Mouse (Mus musculus) forebrain, postnatal 0 days (tissue): ENCODE data around the gene Rbm34. TPM values are rescaled to one million over a fixed set of nuclear protein-coding genes. Genes with fewer than 3 reads are reported as not detected.

Experiments
- ATAC-seq: fragments of 200-750 bp; cut with Nextera tagmentation; 2 replicates; pipeline ENCODE4 v1.8.0; 2017; ENCODE audit warnings: mild to moderate bottlenecking, moderate library complexity
- DNase-seq: peaks from one replicate; pipeline ENCODE4 v3.0.0-alpha.2; 2015
- H3K27ac ChIP-seq: fragments of 300-500 bp; sonication (generic); 2 replicates; pipeline ENCODE4 v1.5.1; 2014; ENCODE audit warnings: low read depth, mild to moderate bottlenecking, antibody characterized with exemption, low read length, moderate library complexity, mixed read lengths
- H3K27me3 ChIP-seq: fragments of 300-500 bp; sonication (generic); 2 replicates; pipeline ENCODE4 v1.6.1; 2014; ENCODE audit warnings: mild to moderate bottlenecking, low read length, mixed read lengths; ENCODE audit not compliant: insufficient read depth
- H3K36me3 ChIP-seq: fragments of 300-500 bp; sonication (generic); 2 replicates; pipeline ENCODE4 v1.6.1; 2014; ENCODE audit warnings: mild to moderate bottlenecking, moderate library complexity; ENCODE audit not compliant: insufficient read depth
- H3K4me1 ChIP-seq: fragments of 300-500 bp; sonication (generic); 2 replicates; pipeline ENCODE4 v1.6.1; 2014; ENCODE audit warnings: antibody characterized with exemption; ENCODE audit not compliant: insufficient read depth
- H3K4me2 ChIP-seq: fragments of 300-500 bp; sonication (generic); 2 replicates; pipeline ENCODE4 v1.6.1; 2014; ENCODE audit warnings: low read depth, mild to moderate bottlenecking, moderate library complexity
- H3K4me3 ChIP-seq: fragments of 300-500 bp; sonication (generic); 2 replicates; pipeline ENCODE4 v1.5.1; 2014; ENCODE audit warnings: low read depth, low read length, mixed read lengths
- H3K9ac ChIP-seq: fragments of 300-500 bp; sonication (generic); 2 replicates; pipeline ENCODE4 v1.6.1; 2014; ENCODE audit warnings: mild to moderate bottlenecking
- H3K9me3 ChIP-seq: fragments of 300-500 bp; sonication (generic); 2 replicates; pipeline ENCODE4 v1.6.1; 2016; ENCODE audit warnings: low read length
- CTCF ChIP-seq: sonication (generic); IDR thresholded peaks from 2 replicates; pipeline ENCODE4 v1.5.1; 2016; ENCODE audit warnings: antibody characterized with exemption, control low read depth, low read depth
- WGBS: fragments of 180-500 bp; shearing (Covaris S2); extraction: QIAGEN DNeasy Blood & Tissue Kit; methylation state at CpG from one replicate; pipeline ENCODE4 v1.1.7; 2014; 5-methylcytosine and 5-hydroxymethylcytosine counted together
- polyA plus RNA-seq: library from polyadenylated mRNA; unstranded; fragments of >200 nt; fragmentation: Nextera tagmentation; extraction: Ambion mirVana; gene quantifications from 2 replicates; pipeline ENCODE4 v1.2.1, GENCODE M21; 2015
- total RNA-seq: library from RNA; depleted of rRNA; stranded (reverse); fragments of >200 nt; gene quantifications from 2 replicates; pipeline ENCODE4 v1.2.3, GENCODE M21; 2014

The Rbm34 gene
- total and polyA plus RNA-seq, 2 experiments from 2014 or later: 24.7 to 31.1 TPM

DNA sequence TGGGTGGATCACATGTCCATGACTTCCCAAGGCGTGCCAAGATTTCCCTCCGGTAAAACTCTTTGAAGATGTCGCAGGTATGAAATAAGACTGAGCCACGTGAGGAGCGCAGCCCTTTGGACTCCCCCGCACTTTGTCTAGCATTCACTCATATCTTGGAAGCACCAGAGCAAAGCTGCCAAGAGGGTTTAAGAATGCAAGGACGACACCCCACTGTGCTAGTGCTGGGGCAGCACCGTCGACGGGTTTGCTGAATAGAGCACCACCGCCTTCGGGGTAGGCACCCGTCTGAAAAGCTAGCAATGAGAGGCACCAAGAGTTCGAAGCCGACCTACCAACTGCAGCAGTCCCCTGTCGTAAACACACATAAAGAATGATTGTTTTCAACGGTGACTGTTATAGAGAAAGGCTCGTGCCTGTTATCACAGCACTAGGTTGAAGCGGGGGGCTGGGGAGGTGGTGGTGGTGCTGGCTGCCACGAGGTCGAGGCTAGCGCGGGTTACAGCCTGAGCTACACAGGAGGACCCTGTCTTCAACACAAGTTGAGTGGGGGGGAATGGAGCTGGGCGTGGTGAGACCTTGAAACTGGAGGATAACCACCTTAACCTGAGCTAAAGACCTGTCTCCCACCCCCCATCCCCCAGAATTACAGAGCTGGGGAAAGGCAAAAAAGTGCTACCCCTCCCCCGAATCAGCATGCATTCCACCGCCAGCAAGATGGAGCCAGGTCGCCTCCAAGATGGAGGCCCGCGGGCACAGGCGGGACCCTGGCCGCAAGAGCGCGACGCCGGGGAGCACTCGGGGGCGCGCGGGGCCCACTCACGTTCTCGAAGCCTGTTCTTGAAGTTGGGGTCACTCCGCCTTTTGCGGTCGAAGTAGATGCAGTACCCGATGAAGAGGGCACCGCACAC, 25.8 kb downstream of the Rbm34 start:
- no peak for TF ChIP-seq CTCF
- 2% methylated on average over 46 of the region's 46 CpGs for WGBS
- Histone ChIP-seq H3K27me3 (no peaks in the 10 kb centered on the region), H3K4me2 (peak overlapping the region; percentile 90), H3K4me1 (peaks cover 6% of the 10 kb centered on the region), H3K27ac (peak overlapping the region; percentile 86), H3K9me3 (no peaks in the 10 kb centered on the region), H3K36me3 (peaks cover 5% of the 10 kb centered on the region), H3K9ac (peak overlapping the region; percentile 85), H3K4me3 (peak overlapping the region; percentile 65)
- ATAC-seq (peak; percentile 81), DNase-seq (peak; percentile 73)

DNA sequence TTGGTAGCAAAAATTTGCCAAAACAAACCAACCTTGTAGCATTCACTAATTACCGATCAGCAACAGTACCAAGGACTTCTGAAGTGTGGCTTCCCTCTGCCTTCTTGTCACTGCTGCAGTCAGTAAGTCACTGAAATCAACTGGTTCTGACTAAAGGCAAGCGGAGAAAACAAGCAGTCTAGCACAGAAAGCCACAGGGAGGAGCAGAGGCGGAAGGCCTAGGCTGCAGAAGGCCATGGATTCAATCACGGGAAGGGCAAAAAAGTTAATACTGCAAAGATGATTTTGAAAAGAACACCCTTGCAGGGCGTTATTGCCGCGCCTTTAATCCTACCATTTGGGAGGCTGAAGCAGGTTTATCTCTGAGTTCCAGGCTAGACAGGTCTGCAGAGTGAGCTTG, 27.3 kb downstream of the Rbm34 start:
- Histone ChIP-seq H3K36me3 (peaks cover 13% of the 10 kb centered on the region), H3K9ac (no peak overlapping the region), H3K4me1 (peaks cover 6% of the 10 kb centered on the region), H3K27me3 (no peaks in the 10 kb centered on the region), H3K4me2 (no peak overlapping the region), H3K9me3 (no peaks in the 10 kb centered on the region), H3K4me3 (no peak overlapping the region), H3K27ac (no peak overlapping the region)
- no peak for TF ChIP-seq CTCF
- no peak for ATAC-seq
- no peak for DNase-seq
- WGBS: 89% methylated on average over 7 of the region's 7 CpGs

DNA sequence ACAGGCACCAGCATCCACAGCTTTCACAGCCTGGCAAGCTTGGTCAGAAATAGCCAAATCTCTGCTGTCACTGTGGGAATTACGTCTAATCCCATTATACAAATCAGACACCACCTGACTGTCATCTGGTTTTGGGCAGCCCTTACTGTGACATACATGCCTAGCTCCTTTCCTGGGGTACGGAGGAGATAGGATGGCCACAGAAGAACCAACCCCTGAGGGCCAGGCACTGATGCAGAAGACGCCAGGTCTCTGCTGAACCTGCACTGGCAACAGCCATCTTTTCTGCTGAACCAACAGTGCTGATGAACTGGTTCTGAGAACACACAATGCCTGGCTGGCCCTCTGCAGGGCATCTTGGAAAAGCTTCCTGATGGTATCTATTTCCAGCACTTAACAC, 33.5 kb downstream of the Rbm34 start:
- 89% methylated on average over 3 of the region's 3 CpGs for WGBS
- Histone ChIP-seq H3K27me3 (no peaks in the 10 kb centered on the region), H3K9ac (no peak overlapping the region), H3K27ac (no peak overlapping the region), H3K4me3 (no peak overlapping the region), H3K36me3 (peaks cover 63% of the 10 kb centered on the region), H3K4me1 (no peaks in the 10 kb centered on the region), H3K9me3 (no peaks in the 10 kb centered on the region), H3K4me2 (no peak overlapping the region)
- DNase-seq (no peak), ATAC-seq (no peak)
- no peak for TF ChIP-seq CTCF

DNA sequence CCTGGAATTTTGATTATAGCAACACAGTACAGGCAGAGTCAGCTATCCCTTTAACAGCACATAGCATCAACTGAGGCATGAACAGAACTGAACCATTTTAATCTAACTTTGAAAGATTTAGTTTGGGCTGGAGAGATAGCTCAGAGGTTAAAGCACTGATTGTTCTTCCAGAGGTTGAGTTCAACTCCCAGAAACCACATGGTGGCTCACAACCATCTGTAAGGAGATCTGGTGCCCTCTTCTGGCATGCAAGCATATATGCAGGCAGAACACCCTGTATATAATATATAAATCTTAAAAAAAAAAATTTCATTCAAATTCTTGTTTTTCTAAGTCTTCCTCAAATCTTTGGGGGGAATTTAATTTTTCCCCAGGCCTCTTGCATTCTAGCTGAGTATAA, 34.9 kb downstream of the Rbm34 start:
- no peak for DNase-seq
- no peaks in the 10 kb centered on the region for H3K4me1 ChIP-seq
- peak; percentile 66; the same call in 1 of the 2 replicates for ATAC-seq
- H3K27ac ChIP-seq: no peak overlapping the region
- no peaks in the 10 kb centered on the region for H3K9me3 ChIP-seq
- H3K4me3 ChIP-seq: no peak overlapping the region
- no peak overlapping the region for H3K4me2 ChIP-seq
- no peaks in the 10 kb centered on the region for H3K27me3 ChIP-seq
- peaks cover 74% of the 10 kb centered on the region for H3K36me3 ChIP-seq
- TF ChIP-seq CTCF: peak; percentile 71
- H3K9ac ChIP-seq: no peak overlapping the region

DNA sequence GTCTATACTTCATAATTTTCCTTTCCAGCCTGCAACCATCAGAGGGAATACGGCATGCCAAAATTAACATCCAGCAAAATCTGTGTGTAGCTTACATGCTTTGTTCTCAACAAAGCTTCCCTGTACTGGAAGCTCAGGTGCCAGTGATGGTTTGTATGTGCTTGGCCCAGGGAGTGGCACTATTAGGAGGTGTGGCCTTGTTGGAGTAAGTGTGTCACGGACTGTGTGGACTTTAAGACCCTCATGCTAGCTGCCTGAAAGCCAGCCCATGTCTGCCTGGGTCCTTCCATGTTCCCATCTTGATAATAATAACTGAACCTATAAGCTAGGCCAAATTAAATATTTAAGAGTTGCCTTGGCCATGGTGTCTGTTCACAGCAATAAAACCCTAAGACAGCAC, 35.5 kb downstream of the Rbm34 start:
- Histone ChIP-seq H3K27ac (no peak overlapping the region), H3K9me3 (no peaks in the 10 kb centered on the region), H3K4me2 (no peak overlapping the region), H3K4me3 (no peak overlapping the region), H3K9ac (no peak overlapping the region), H3K27me3 (no peaks in the 10 kb centered on the region), H3K36me3 (peaks cover 74% of the 10 kb centered on the region), H3K4me1 (no peaks in the 10 kb centered on the region)
- ATAC-seq (no peak), DNase-seq (no peak)
- no peak for TF ChIP-seq CTCF
- 97% methylated on average over 2 of the region's 2 CpGs for WGBS

DNA sequence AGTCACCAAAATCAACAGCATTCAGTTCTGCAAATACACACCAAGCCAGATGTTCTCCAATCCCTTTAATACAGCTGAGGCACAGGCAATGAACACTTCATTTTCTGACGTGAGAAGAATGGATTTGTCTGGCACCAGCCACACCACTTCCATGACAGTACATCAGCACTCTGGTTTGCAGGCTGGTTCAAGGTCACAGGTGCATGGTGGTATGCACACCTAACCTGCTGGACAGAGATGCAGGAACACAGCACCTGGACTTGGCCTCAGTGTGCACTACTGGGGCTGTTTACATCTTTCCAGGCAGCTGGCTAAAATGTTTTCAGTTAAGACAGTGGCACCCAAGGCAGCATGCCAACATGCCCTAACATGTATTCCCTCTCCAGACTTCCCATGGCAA, 38.2 kb downstream of the Rbm34 start:
- Histone ChIP-seq H3K27ac (no peak overlapping the region), H3K9me3 (no peaks in the 10 kb centered on the region), H3K9ac (no peak overlapping the region), H3K4me1 (no peaks in the 10 kb centered on the region), H3K4me3 (no peak overlapping the region), H3K4me2 (no peak overlapping the region), H3K27me3 (no peaks in the 10 kb centered on the region), H3K36me3 (peaks cover 57% of the 10 kb centered on the region)
- TF ChIP-seq CTCF: no peak
- 74% methylated on average over 1 of the region's 1 CpGs for WGBS
- DNase-seq (no peak), ATAC-seq (no peak)

DNA sequence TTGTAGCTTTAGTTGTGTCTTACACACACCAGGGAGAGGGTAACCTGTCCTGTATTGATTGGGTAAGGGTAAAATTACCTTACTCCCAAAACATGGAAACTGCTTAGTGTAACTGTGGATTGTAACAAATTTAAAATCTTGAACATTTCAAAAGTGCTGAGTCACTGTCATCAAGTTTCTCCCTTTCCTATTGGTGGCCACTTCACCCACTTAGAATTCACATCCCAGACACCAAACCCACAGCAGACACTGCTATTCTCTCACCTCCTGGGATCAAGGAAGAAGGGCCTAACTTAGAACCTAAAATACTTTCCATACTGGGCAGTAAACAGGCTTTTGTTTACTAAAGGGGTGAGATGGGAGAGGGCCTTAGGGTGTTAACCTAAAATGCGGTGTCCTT, 38.6 kb downstream of the Rbm34 start:
- Histone ChIP-seq H3K9me3 (no peaks in the 10 kb centered on the region), H3K9ac (no peak overlapping the region), H3K4me3 (no peak overlapping the region), H3K27me3 (no peaks in the 10 kb centered on the region), H3K4me1 (no peaks in the 10 kb centered on the region), H3K27ac (no peak overlapping the region), H3K4me2 (no peak overlapping the region), H3K36me3 (peaks cover 53% of the 10 kb centered on the region)
- no peak for TF ChIP-seq CTCF
- 93% methylated on average over 1 of the region's 1 CpGs for WGBS
- DNase-seq: no peak
- ATAC-seq: no peak
